ENCODE assay signal across 10 mouse cellular contexts in the genomic region with DNA sequence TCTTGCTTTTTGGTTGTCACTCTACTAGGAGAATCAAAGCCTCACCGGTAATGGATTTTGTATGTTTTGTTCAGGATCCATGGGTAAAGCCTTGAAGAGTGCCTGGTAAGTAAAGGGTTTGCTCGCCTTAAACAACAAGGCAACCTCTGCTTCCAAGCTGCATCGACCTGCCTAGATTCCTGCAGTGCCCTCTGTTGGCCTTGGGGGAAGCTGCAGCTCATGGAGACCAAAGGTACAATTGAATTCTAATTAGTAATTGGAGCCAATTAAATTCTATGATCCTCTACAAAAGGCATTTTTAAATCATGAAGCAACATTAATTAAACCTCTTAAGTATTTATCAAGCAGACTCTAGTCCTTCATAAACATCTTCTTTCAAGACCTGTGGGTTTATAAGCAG.
DNase-seq lines count a peak whose midpoint lies in the region; ATAC-seq and TF ChIP-seq lines count a peak whose summit lies in the region.
"Had no signal": no experiment of that assay in that cellular context is flagged by ENCODE, and none has a peak within 500 bp of the region (broad histone marks: within the 10 kb centered on the region; RNA-seq: fewer than 3 reads in every experiment).

No protein-coding gene starts in this region.

- no peak overlapping the region for H3K4me3 ChIP-seq in midbrain, postnatal 0 days (ENCODE audit: low read depth, low read length)
- no peak overlapping the region for H3K4me3 ChIP-seq in midbrain, embryonic 13.5 days (replicated peaks)
- no peak overlapping the region for H3K4me3 ChIP-seq in limb, embryonic 10.5 days
- H3K4me3 ChIP-seq in midbrain, embryonic 14.5 days (replicated peaks; ENCODE audit: low read depth, low read length) = no peak overlapping the region
- H3K4me3 ChIP-seq: embryonic facial prominence, embryonic 13.5 days had no signal

- H3K4me2 ChIP-seq in midbrain, postnatal 0 days (ENCODE audit: low read depth, low read length, poor library complexity, severe bottlenecking) = no peak overlapping the region
- no peak overlapping the region for H3K4me2 ChIP-seq in midbrain, embryonic 13.5 days (replicated peaks)
- H3K4me2 ChIP-seq in midbrain, embryonic 14.5 days (ENCODE audit: low read length) = no peak overlapping the region
- H3K4me2 ChIP-seq: embryonic facial prominence, embryonic 13.5 days had no signal

- no peak overlapping the region for H3K27ac ChIP-seq in midbrain, postnatal 0 days (ENCODE audit: low read depth, low read length)
- H3K27ac ChIP-seq in midbrain, embryonic 13.5 days = no peak overlapping the region
- H3K27ac ChIP-seq in limb, embryonic 10.5 days = no peak overlapping the region
- no peak overlapping the region for H3K27ac ChIP-seq in midbrain, embryonic 14.5 days (replicated peaks; ENCODE audit: low read depth, low read length)
- H3K27ac ChIP-seq: embryonic facial prominence, embryonic 13.5 days had no signal

- H3K9me3 ChIP-seq in midbrain, postnatal 0 days (ENCODE audit: low read length) = no peaks in the 10 kb centered on the region
- no peaks in the 10 kb centered on the region for H3K9me3 ChIP-seq in midbrain, embryonic 13.5 days
- no peaks in the 10 kb centered on the region for H3K9me3 ChIP-seq in limb, embryonic 10.5 days (replicated peaks)
- H3K9me3 ChIP-seq in midbrain, embryonic 14.5 days (ENCODE audit: control insufficient read depth, low read length) = no peaks in the 10 kb centered on the region
- H3K9me3 ChIP-seq: embryonic facial prominence, embryonic 13.5 days had no signal

- no peaks in the 10 kb centered on the region for H3K27me3 ChIP-seq in midbrain, postnatal 0 days (ENCODE audit: insufficient read depth, low read length)
- H3K27me3 ChIP-seq in midbrain, embryonic 13.5 days = no peaks in the 10 kb centered on the region
- H3K27me3 ChIP-seq in limb, embryonic 10.5 days (ENCODE audit: low read depth, poor library complexity, severe bottlenecking) = no peaks in the 10 kb centered on the region
- H3K27me3 ChIP-seq in midbrain, embryonic 14.5 days (ENCODE audit: control insufficient read depth, insufficient read depth, low read length) = no peaks in the 10 kb centered on the region
- H3K27me3 ChIP-seq: embryonic facial prominence, embryonic 13.5 days had no signal

- whole genome bisulfite sequencing in midbrain, postnatal 0 days = 62% methylated on average over 3 of the region's 3 CpGs
- WGBS in midbrain, embryonic 13.5 days = 63% methylated on average over 3 of the region's 3 CpGs
- 59% methylated on average over 3 of the region's 3 CpGs for WGBS in limb, embryonic 10.5 days
- WGBS in midbrain, embryonic 14.5 days = 73% methylated on average over 3 of the region's 3 CpGs

- DNase-seq in embryo, embryonic 10.5 days (ENCODE audit: low spot score) = peak; percentile 22
- no peak for DNase-seq in embryo, embryonic 9.5 days (ENCODE audit: extremely low spot score)
- DNase-seq in midbrain, postnatal 0 days (ENCODE audit: low spot score) = no peak
- peak; percentile 48 to 55 for DNase-seq in kidney, postnatal 25 days
- DNase-seq in thymus, postnatal 4 days = peak; percentile 68
- no peak for DNase-seq in limb, embryonic 10.5 days (ENCODE audit: low spot score)
- DNase-seq in midbrain, embryonic 14.5 days = no peak
- DNase-seq: heart, adult 11 months had no signal

- TF ChIP-seq CTCF in midbrain, postnatal 0 days (IDR thresholded peaks at IDR 0.05) = peak; percentile 33

- H3K36me3 ChIP-seq in midbrain, postnatal 0 days (ENCODE audit: insufficient read depth, low read length) = no peaks in the 10 kb centered on the region
- H3K36me3 ChIP-seq in midbrain, embryonic 13.5 days = no peaks in the 10 kb centered on the region
- H3K36me3 ChIP-seq in limb, embryonic 10.5 days = no peaks in the 10 kb centered on the region
- H3K36me3 ChIP-seq in midbrain, embryonic 14.5 days (ENCODE audit: control insufficient read depth, insufficient read depth, low read length) = no peaks in the 10 kb centered on the region
- H3K36me3 ChIP-seq: embryonic facial prominence, embryonic 13.5 days had no signal

- ATAC-seq in midbrain, postnatal 0 days (ENCODE audit: low FRiP score) = no peak
- no peak for ATAC-seq in midbrain, embryonic 13.5 days
- ATAC-seq in midbrain, embryonic 14.5 days (ENCODE audit: low FRiP score, low TSS enrichment) = no peak

- H3K9ac ChIP-seq in midbrain, postnatal 0 days (replicated peaks; ENCODE audit: low read length, poor library complexity, severe bottlenecking) = no peak overlapping the region
- H3K9ac ChIP-seq in midbrain, embryonic 13.5 days (replicated peaks) = no peak overlapping the region
- H3K9ac ChIP-seq in midbrain, embryonic 14.5 days (replicated peaks; ENCODE audit: low read length) = no peak overlapping the region
- H3K9ac ChIP-seq: embryonic facial prominence, embryonic 13.5 days had no signal

- H3K4me1 ChIP-seq in midbrain, postnatal 0 days (ENCODE audit: insufficient read depth, low read length) = no peaks in the 10 kb centered on the region
- H3K4me1 ChIP-seq in midbrain, embryonic 13.5 days (replicated peaks) = no peaks in the 10 kb centered on the region
- no peaks in the 10 kb centered on the region for H3K4me1 ChIP-seq in limb, embryonic 10.5 days
- H3K4me1 ChIP-seq in midbrain, embryonic 14.5 days (ENCODE audit: control insufficient read depth, insufficient read depth, low read length) = no peaks in the 10 kb centered on the region
- H3K4me1 ChIP-seq: embryonic facial prominence, embryonic 13.5 days had no signal

Comparison
In these comparisons a context has a peak if more than half of its experiments do, and no peak if none do; other contexts are left out.
1. DNase-seq: peak in embryo, embryonic 10.5 days (single experiment), kidney, postnatal 25 days (2 of 2) and thymus, postnatal 4 days (single experiment); none in embryo, embryonic 9.5 days (single experiment), midbrain, postnatal 0 days (single experiment), limb, embryonic 10.5 days (single experiment) and midbrain, embryonic 14.5 days (single experiment).